30 mouse cellular contexts compared by ENCODE assay signal in the genomic region with DNA sequence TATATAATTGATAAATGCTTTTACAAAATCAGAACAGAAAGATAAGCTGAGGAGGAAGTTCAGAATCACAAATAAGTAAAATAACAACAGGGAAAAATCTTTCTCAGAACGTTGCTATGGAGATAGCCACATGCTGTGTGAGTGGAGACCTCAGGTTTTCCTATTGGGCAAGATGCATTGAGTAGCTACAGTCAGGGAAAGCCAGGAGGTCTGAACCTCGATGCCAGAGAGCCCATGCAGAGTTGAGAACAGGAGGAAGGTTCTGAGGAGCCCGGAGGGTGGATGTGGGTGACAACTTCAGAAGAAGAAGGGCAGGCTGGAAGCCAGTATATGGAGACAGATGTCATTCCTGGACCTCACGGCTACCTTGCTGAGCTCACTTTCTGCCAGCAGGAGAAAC.
DNase-seq lines count a peak whose midpoint lies in the region; ATAC-seq and TF ChIP-seq lines count a peak whose summit lies in the region.
"Had no signal": no experiment of that assay in that cellular context is flagged by ENCODE, and none has a peak within 500 bp of the region (broad histone marks: within the 10 kb centered on the region; RNA-seq: fewer than 3 reads in every experiment).

No protein-coding gene starts in this region.

- H3K27ac ChIP-seq in forebrain, embryonic 16.5 days (ENCODE audit: low read length), result no peak overlapping the region
- no peak overlapping the region for H3K27ac ChIP-seq in forebrain, embryonic 13.5 days
- no peak overlapping the region for H3K27ac ChIP-seq in midbrain, embryonic 11.5 days (ENCODE audit: low read depth, low read length)
- no peak overlapping the region for H3K27ac ChIP-seq in midbrain, embryonic 13.5 days
- H3K27ac ChIP-seq in midbrain, embryonic 15.5 days, result no peak overlapping the region
- H3K27ac ChIP-seq in stomach, postnatal 0 days (replicated peaks), result no peak overlapping the region
- H3K27ac ChIP-seq: embryonic facial prominence, embryonic 12.5 days; hindbrain, embryonic 15.5 days; intestine, embryonic 15.5 days; kidney, postnatal 0 days; limb, embryonic 10.5 days; limb, embryonic 15.5 days; liver, embryonic 13.5 days had no signal

- H3K36me3 ChIP-seq in forebrain, embryonic 16.5 days (ENCODE audit: control insufficient read depth, insufficient read depth), result no peaks in the 10 kb centered on the region
- no peaks in the 10 kb centered on the region for H3K36me3 ChIP-seq in forebrain, embryonic 13.5 days (ENCODE audit: poor library complexity, severe bottlenecking)
- no peaks in the 10 kb centered on the region for H3K36me3 ChIP-seq in midbrain, embryonic 11.5 days (ENCODE audit: control insufficient read depth, insufficient read depth, low read length)
- H3K36me3 ChIP-seq in midbrain, embryonic 13.5 days, result no peaks in the 10 kb centered on the region
- H3K36me3 ChIP-seq in midbrain, embryonic 15.5 days (replicated peaks), result no peaks in the 10 kb centered on the region
- no peaks in the 10 kb centered on the region for H3K36me3 ChIP-seq in stomach, postnatal 0 days (ENCODE audit: control insufficient read depth, insufficient read depth, low read length)
- H3K36me3 ChIP-seq: embryonic facial prominence, embryonic 12.5 days; hindbrain, embryonic 15.5 days; intestine, embryonic 15.5 days; limb, embryonic 10.5 days; limb, embryonic 15.5 days; liver, embryonic 13.5 days had no signal

- no peak overlapping the region for H3K4me3 ChIP-seq in forebrain, embryonic 16.5 days (replicated peaks; ENCODE audit: low read length)
- H3K4me3 ChIP-seq in forebrain, embryonic 13.5 days, result no peak overlapping the region
- H3K4me3 ChIP-seq in midbrain, embryonic 11.5 days (ENCODE audit: low read depth, low read length), result no peak overlapping the region
- no peak overlapping the region for H3K4me3 ChIP-seq in midbrain, embryonic 13.5 days (replicated peaks)
- H3K4me3 ChIP-seq in midbrain, embryonic 15.5 days, result no peak overlapping the region
- no peak overlapping the region for H3K4me3 ChIP-seq in stomach, postnatal 0 days (ENCODE audit: low read depth, low read length)
- no peak overlapping the region for H3K4me3 ChIP-seq in lung, adult 2 months (replicated peaks; ENCODE audit: extremely low read depth, low read depth, low read length)
- H3K4me3 ChIP-seq: embryonic facial prominence, embryonic 12.5 days; hindbrain, embryonic 15.5 days; intestine, embryonic 15.5 days; limb, embryonic 10.5 days; limb, embryonic 15.5 days; liver, embryonic 13.5 days had no signal

- H3K9me3 ChIP-seq in forebrain, embryonic 16.5 days (ENCODE audit: control insufficient read depth, low read length), result no peaks in the 10 kb centered on the region
- no peaks in the 10 kb centered on the region for H3K9me3 ChIP-seq in forebrain, embryonic 13.5 days (replicated peaks)
- no peaks in the 10 kb centered on the region for H3K9me3 ChIP-seq in midbrain, embryonic 11.5 days (ENCODE audit: control insufficient read depth, low read length)
- no peaks in the 10 kb centered on the region for H3K9me3 ChIP-seq in midbrain, embryonic 13.5 days
- H3K9me3 ChIP-seq in midbrain, embryonic 15.5 days, result no peaks in the 10 kb centered on the region
- H3K9me3 ChIP-seq in stomach, postnatal 0 days (ENCODE audit: control insufficient read depth, low read length), result no peaks in the 10 kb centered on the region
- H3K9me3 ChIP-seq: embryonic facial prominence, embryonic 12.5 days; hindbrain, embryonic 15.5 days; intestine, embryonic 15.5 days; limb, embryonic 10.5 days; limb, embryonic 15.5 days; liver, embryonic 13.5 days had no signal

- H3K4me2 ChIP-seq in forebrain, embryonic 16.5 days (ENCODE audit: low read length), result no peak overlapping the region
- H3K4me2 ChIP-seq in forebrain, embryonic 13.5 days, result no peak overlapping the region
- no peak overlapping the region for H3K4me2 ChIP-seq in midbrain, embryonic 11.5 days
- H3K4me2 ChIP-seq in midbrain, embryonic 13.5 days (replicated peaks), result no peak overlapping the region
- H3K4me2 ChIP-seq in midbrain, embryonic 15.5 days, result no peak overlapping the region
- H3K4me2 ChIP-seq in stomach, postnatal 0 days (replicated peaks; ENCODE audit: low read depth), result no peak overlapping the region
- H3K4me2 ChIP-seq: embryonic facial prominence, embryonic 12.5 days; heart, embryonic 11.5 days; hindbrain, embryonic 15.5 days; intestine, embryonic 15.5 days; limb, embryonic 15.5 days; liver, embryonic 13.5 days had no signal

- TF ChIP-seq EP300 in stomach, postnatal 0 days (optimal IDR thresholded peaks at IDR 0.05), result no peak

- 0 out of 2 replicates have a peak, but pooled peaks have one; percentile 23 for ATAC-seq in forebrain, embryonic 16.5 days
- ATAC-seq in forebrain, embryonic 13.5 days, result no peak
- ATAC-seq in midbrain, embryonic 11.5 days (ENCODE audit: low FRiP score), result no peak
- no peak for ATAC-seq in midbrain, embryonic 13.5 days
- ATAC-seq in midbrain, embryonic 15.5 days (replicated peaks), result peak; percentile 53
- ATAC-seq in stomach, postnatal 0 days (ENCODE audit: low FRiP score, low TSS enrichment), result no peak
- ATAC-seq: CD4-positive, CD25-positive, alpha-beta regulatory T cell, adult 4 months; intestine, embryonic 15.5 days had no signal

- no peak for TF ChIP-seq POLR2A in lung, adult 2 months (IDR thresholded peaks at IDR 0.05; ENCODE audit: borderline replicate concordance, extremely low read depth, low read depth, low read length)

- H3K4me1 ChIP-seq in forebrain, embryonic 16.5 days (replicated peaks; ENCODE audit: control insufficient read depth, insufficient read depth, low read length), result no peaks in the 10 kb centered on the region
- H3K4me1 ChIP-seq in forebrain, embryonic 13.5 days, result no peaks in the 10 kb centered on the region
- no peaks in the 10 kb centered on the region for H3K4me1 ChIP-seq in midbrain, embryonic 11.5 days (ENCODE audit: control insufficient read depth, insufficient read depth, low read length)
- peaks cover 3% of the 10 kb centered on the region; the same call in 1 of the 2 replicates for H3K4me1 ChIP-seq in midbrain, embryonic 13.5 days (replicated peaks)
- peaks cover 4% of the 10 kb centered on the region; the same call in 1 of the 2 replicates for H3K4me1 ChIP-seq in midbrain, embryonic 15.5 days
- H3K4me1 ChIP-seq in stomach, postnatal 0 days (replicated peaks; ENCODE audit: control insufficient read depth, insufficient read depth), result no peaks in the 10 kb centered on the region
- H3K4me1 ChIP-seq in lung, adult 2 months (ENCODE audit: control insufficient read depth, insufficient read depth, low read length), result no peaks in the 10 kb centered on the region
- H3K4me1 ChIP-seq: embryonic facial prominence, embryonic 12.5 days; intestine, embryonic 15.5 days; limb, embryonic 10.5 days; liver, embryonic 13.5 days had no signal

- no peaks in the 10 kb centered on the region for H3K27me3 ChIP-seq in forebrain, embryonic 16.5 days (replicated peaks; ENCODE audit: control insufficient read depth, insufficient read depth, low read length)
- H3K27me3 ChIP-seq in forebrain, embryonic 13.5 days, result no peaks in the 10 kb centered on the region
- H3K27me3 ChIP-seq in midbrain, embryonic 11.5 days (ENCODE audit: control insufficient read depth, insufficient read depth, low read length), result no peaks in the 10 kb centered on the region
- H3K27me3 ChIP-seq in midbrain, embryonic 13.5 days, result no peaks in the 10 kb centered on the region
- no peaks in the 10 kb centered on the region for H3K27me3 ChIP-seq in midbrain, embryonic 15.5 days (replicated peaks)
- H3K27me3 ChIP-seq in stomach, postnatal 0 days (ENCODE audit: control insufficient read depth, insufficient read depth, low read length), result no peaks in the 10 kb centered on the region
- H3K27me3 ChIP-seq: embryonic facial prominence, embryonic 12.5 days; hindbrain, embryonic 15.5 days; intestine, embryonic 15.5 days; limb, embryonic 15.5 days; liver, embryonic 13.5 days had no signal

- peak; percentile 19 for DNase-seq in midbrain, embryonic 11.5 days (ENCODE audit: low spot score, missing footprints)
- DNase-seq in stomach, postnatal 0 days (ENCODE audit: low spot score), result peak; percentile 10
- no peak for DNase-seq in lung, adult 2 months
- DNase-seq: adrenal gland, postnatal 25 days; cerebellum, adult 18-20 months; cerebellum, postnatal 36 days; embryo, embryonic 11 days; gastrocnemius, postnatal 25 days; heart, postnatal 4 days; kidney, adult 8-10 months; kidney, postnatal 4 days; layer of hippocampus, postnatal 36 days; liver, embryonic 13.5 days; lung, adult 18-20 months; lung, postnatal 10 days; right cerebral cortex, adult 18-20 months; spleen, adult 18-20 months; thymus, postnatal 4 days had no signal

- no peak overlapping the region for H3K9ac ChIP-seq in forebrain, embryonic 16.5 days (replicated peaks; ENCODE audit: low read depth, low read length)
- no peak overlapping the region for H3K9ac ChIP-seq in forebrain, embryonic 13.5 days
- H3K9ac ChIP-seq in midbrain, embryonic 11.5 days (ENCODE audit: low read length), result no peak overlapping the region
- H3K9ac ChIP-seq in midbrain, embryonic 13.5 days (replicated peaks), result no peak overlapping the region
- no peak overlapping the region for H3K9ac ChIP-seq in midbrain, embryonic 15.5 days
- no peak overlapping the region for H3K9ac ChIP-seq in stomach, postnatal 0 days (ENCODE audit: low read length)
- H3K9ac ChIP-seq: embryonic facial prominence, embryonic 12.5 days; hindbrain, embryonic 15.5 days; intestine, embryonic 15.5 days; limb, embryonic 15.5 days; liver, embryonic 13.5 days had no signal

- WGBS in forebrain, embryonic 16.5 days, result 61% methylated on average over 4 of the region's 4 CpGs
- WGBS in forebrain, embryonic 13.5 days, result 63% methylated on average over 4 of the region's 4 CpGs
- WGBS in midbrain, embryonic 11.5 days, result 62% methylated on average over 4 of the region's 4 CpGs
- WGBS in midbrain, embryonic 13.5 days, result 60% methylated on average over 4 of the region's 4 CpGs
- 58% methylated on average over 4 of the region's 4 CpGs for WGBS in midbrain, embryonic 15.5 days
- WGBS in stomach, postnatal 0 days, result 69% methylated on average over 4 of the region's 4 CpGs
- WGBS in lung, adult 2 months, result 68% methylated on average over 4 of the region's 4 CpGs

- TF ChIP-seq CTCF in stomach, postnatal 0 days (IDR thresholded peaks at IDR 0.05; ENCODE audit: low read depth), result no peak
- TF ChIP-seq CTCF in lung, adult 2 months (IDR thresholded peaks at IDR 0.05; ENCODE audit: insufficient read depth, low read length), result no peak

Comparison
In these comparisons a context has a peak if more than half of its experiments do, and no peak if none do; other contexts are left out.
1. ATAC-seq: peak in forebrain, embryonic 16.5 days (single experiment) and midbrain, embryonic 15.5 days (single experiment); none in forebrain, embryonic 13.5 days (single experiment), midbrain, embryonic 11.5 days (single experiment), midbrain, embryonic 13.5 days (single experiment) and stomach, postnatal 0 days (single experiment).